13 mouse cellular contexts compared by ENCODE assay signal in genomic region chr17:64491922-64492353, GRCm38 (mm10).
DNase-seq lines count a peak whose midpoint lies in the region; ATAC-seq and TF ChIP-seq lines count a peak whose summit lies in the region.
"Had no signal": no experiment of that assay in that cellular context is flagged by ENCODE, and none has a peak within 500 bp of the region (broad histone marks: within the 10 kb centered on the region; RNA-seq: fewer than 3 reads in every experiment).

No protein-coding gene starts in this region.

- no peak for TF ChIP-seq POLR2A in CH12.LX (IDR thresholded peaks at IDR 0.05; ENCODE audit: low read depth, low read length)

- TF ChIP-seq EP300 in CH12.LX (IDR thresholded peaks at IDR 0.05; ENCODE audit: low read length): no peak

- DNase-seq in embryonic facial prominence, embryonic 10.5 days (ENCODE audit: low spot score): no peak
- DNase-seq in CH12.LX (ENCODE audit: extremely low read depth): no peak
- peak; percentile 26 for DNase-seq in lung, postnatal 14 days
- DNase-seq in layer of hippocampus, postnatal 36 days: no peak
- no peak for DNase-seq in gastrocnemius, postnatal 10 days
- no peak for DNase-seq in urinary bladder, postnatal 10 days (ENCODE audit: low spot score)
- DNase-seq: cerebellum, adult 9-10 months; retina, postnatal 1 day; thymus, postnatal 36 days had no signal

- H3K36me3 ChIP-seq in embryonic facial prominence, embryonic 13.5 days: no peaks in the 10 kb centered on the region
- no peaks in the 10 kb centered on the region for H3K36me3 ChIP-seq in embryonic facial prominence, embryonic 10.5 days (replicated peaks)
- no peaks in the 10 kb centered on the region for H3K36me3 ChIP-seq in CH12.LX (replicated peaks in 1 of 2; ENCODE audit: control insufficient read depth in 1 of 2, insufficient read depth in 1 of 2, low read length in 1 of 2)
- H3K36me3 ChIP-seq in liver, embryonic 12.5 days: no peaks in the 10 kb centered on the region

- TF ChIP-seq CTCF in CH12.LX (conservative IDR thresholded peaks at IDR 0.05 in 1 of 2, IDR thresholded peaks at IDR 0.05 in 1 of 2; ENCODE audit: low read depth in 2 of 2, low read length in 2 of 2): no peak

- H3K4me2 ChIP-seq in embryonic facial prominence, embryonic 13.5 days: no peak overlapping the region
- peak overlapping the region; percentile 67 for H3K4me2 ChIP-seq in CH12.LX (ENCODE audit: insufficient read depth, low read depth, poor library complexity, severe bottlenecking)
- peak overlapping the region; percentile 29; the same call in 1 of the 2 replicates for H3K4me2 ChIP-seq in liver, embryonic 12.5 days

- H3K9me3 ChIP-seq in embryonic facial prominence, embryonic 13.5 days: no peaks in the 10 kb centered on the region
- no peaks in the 10 kb centered on the region for H3K9me3 ChIP-seq in embryonic facial prominence, embryonic 10.5 days
- no peaks in the 10 kb centered on the region for H3K9me3 ChIP-seq in CH12.LX (replicated peaks; ENCODE audit: low read length)
- no peaks in the 10 kb centered on the region for H3K9me3 ChIP-seq in liver, embryonic 12.5 days (replicated peaks)

- no peak for TF ChIP-seq RAD21 in CH12.LX (IDR thresholded peaks at IDR 0.05; ENCODE audit: low read depth, low read length)

- H3K79me2 ChIP-seq in CH12.LX (replicated peaks; ENCODE audit: control insufficient read depth, extremely low read depth, insufficient read depth, poor library complexity, severe bottlenecking): no peaks in the 10 kb centered on the region

- H3K9ac ChIP-seq in embryonic facial prominence, embryonic 13.5 days: no peak overlapping the region
- H3K9ac ChIP-seq in CH12.LX (ENCODE audit: insufficient read depth, low read depth): no peak overlapping the region
- no peak overlapping the region for H3K9ac ChIP-seq in liver, embryonic 12.5 days

- peak; percentile 43; the same call in 1 of the 2 replicates for ATAC-seq in embryonic facial prominence, embryonic 13.5 days (ENCODE audit: insufficient number of reproducible peaks, insufficient read depth, low FRiP score, low TSS enrichment, low read depth)
- 0 out of 2 replicates have a peak, but pooled peaks have one; percentile 25 for ATAC-seq in liver, embryonic 12.5 days
- ATAC-seq: activated CD4-positive, CD25-positive, alpha-beta regulatory T cell, adult 4 months had no signal

- WGBS in embryonic facial prominence, embryonic 13.5 days: 64% methylated on average over 8 of the region's 10 CpGs
- 42% methylated on average over 10 of the region's 10 CpGs for WGBS in embryonic facial prominence, embryonic 10.5 days
- 36% methylated on average over 9 of the region's 10 CpGs for WGBS in liver, embryonic 12.5 days (ENCODE audit: insufficient replicate concordance)

- H3K4me3 ChIP-seq in embryonic facial prominence, embryonic 13.5 days: no peak overlapping the region
- H3K4me3 ChIP-seq in embryonic facial prominence, embryonic 10.5 days: no peak overlapping the region
- H3K4me3 ChIP-seq in CH12.LX (replicated peaks in 1 of 3; ENCODE audit: low read depth in 2 of 3, low read length in 2 of 3, poor library complexity in 1 of 3): no peak overlapping the region
- no peak overlapping the region for H3K4me3 ChIP-seq in liver, embryonic 12.5 days

- H3K27me3 ChIP-seq in embryonic facial prominence, embryonic 13.5 days: no peaks in the 10 kb centered on the region
- H3K27me3 ChIP-seq in embryonic facial prominence, embryonic 10.5 days (replicated peaks; ENCODE audit: low read depth, poor library complexity, severe bottlenecking): no peaks in the 10 kb centered on the region
- H3K27me3 ChIP-seq in CH12.LX (replicated peaks): no peaks in the 10 kb centered on the region
- H3K27me3 ChIP-seq in liver, embryonic 12.5 days (replicated peaks): no peaks in the 10 kb centered on the region; the same call in 1 of the 2 replicates

- in situ Hi-C loops in CH12.LX (cut with MboI; ENCODE audit: low pct_ligation_motif_present, low pct_unique_long_range_greater_than_20kb, low sequenced_read_pairs): no loop called here

- H3K27ac ChIP-seq in embryonic facial prominence, embryonic 13.5 days: no peak overlapping the region
- no peak overlapping the region for H3K27ac ChIP-seq in embryonic facial prominence, embryonic 10.5 days (replicated peaks)
- no peak overlapping the region for H3K27ac ChIP-seq in CH12.LX (ENCODE audit: insufficient read depth, low read depth)
- no peak overlapping the region for H3K27ac ChIP-seq in liver, embryonic 12.5 days
- H3K27ac ChIP-seq: kidney, postnatal 0 days had no signal

- dilution Hi-C loops in CH12.LX (cut with MboI; ENCODE audit: extremely low pct_ligation_motif_present, extremely low pct_unique_long_range_greater_than_20kb, low sequenced_read_pairs): no loop called here

- no peaks in the 10 kb centered on the region for H3K4me1 ChIP-seq in embryonic facial prominence, embryonic 13.5 days
- no peaks in the 10 kb centered on the region for H3K4me1 ChIP-seq in embryonic facial prominence, embryonic 10.5 days
- peaks cover 5 to 6% of the 10 kb centered on the region in 2 experiments for H3K4me1 ChIP-seq in CH12.LX (ENCODE audit: control insufficient read depth in 1 of 2, insufficient read depth in 2 of 2)
- peaks cover 12% of the 10 kb centered on the region; the same call in 1 of the 2 replicates for H3K4me1 ChIP-seq in liver, embryonic 12.5 days

TF ChIP-seq in CH12.LX, 34 proteins besides CTCF, POLR2A, EP300 and RAD21:
- TF ChIP-seq BHLHE40 (IDR thresholded peaks at IDR 0.05; ENCODE audit: low read depth, low read length): no peak
- no peak for TF ChIP-seq SMC3 (IDR thresholded peaks at IDR 0.05; ENCODE audit: low read depth, low read length)
- TF ChIP-seq MAX (IDR thresholded peaks at IDR 0.05; ENCODE audit: low read length): no peak
- no peak for TF ChIP-seq ZMIZ1 (IDR thresholded peaks at IDR 0.05; ENCODE audit: low read depth, low read length)
- no peak for TF ChIP-seq TBP (conservative IDR thresholded peaks at IDR 0.05; ENCODE audit: low read depth, low read length)
- TF ChIP-seq RCOR1 (conservative IDR thresholded peaks at IDR 0.05; ENCODE audit: low read depth, low read length): no peak
- no peak for TF ChIP-seq SIN3A (IDR thresholded peaks at IDR 0.05; ENCODE audit: low read length)
- TF ChIP-seq PAX5 (IDR thresholded peaks at IDR 0.05; ENCODE audit: low read length): no peak
- no peak for TF ChIP-seq MAZ (IDR thresholded peaks at IDR 0.05; ENCODE audit: low read depth, low read length)
- no peak for TF ChIP-seq NRF1 (IDR thresholded peaks at IDR 0.05; ENCODE audit: low read depth, low read length)
